Mouse (Mus musculus) heart, embryonic 12.5 days (tissue): ENCODE results near the gene Ackr3. TPM values are rescaled to one million over a fixed set of nuclear protein-coding genes. Genes with fewer than 3 reads are reported as not detected.

Experiments
- ATAC-seq: fragments of 200-750 bp; cut with Nextera tagmentation; 2 replicates; pipeline ENCODE4 v1.8.0; 2017; ENCODE audit warnings: moderate TSS enrichment, moderate library complexity; ENCODE audit not compliant: insufficient number of reproducible peaks, low FRiP score
- H3K27ac ChIP-seq: fragments of 300-500 bp; sonication (generic); 2 replicates; pipeline ENCODE4 v1.5.1; 2016; ENCODE audit warnings: mild to moderate bottlenecking, moderate library complexity; ENCODE audit not compliant: poor library complexity, severe bottlenecking
- H3K27me3 ChIP-seq: fragments of 300-500 bp; sonication (generic); replicated peaks from 2 replicates; pipeline ENCODE4 v1.6.1; 2016; ENCODE audit warnings: mild to moderate bottlenecking, moderate library complexity
- H3K36me3 ChIP-seq: fragments of 300-500 bp; sonication (generic); 2 replicates; pipeline ENCODE4 v1.6.1; 2016; ENCODE audit warnings: mild to moderate bottlenecking, moderate library complexity
- H3K4me1 ChIP-seq: fragments of 300-500 bp; sonication (generic); replicated peaks from 2 replicates; pipeline ENCODE4 v1.6.1; 2016; ENCODE audit warnings: mild to moderate bottlenecking
- H3K4me2 ChIP-seq: fragments of 300-500 bp; sonication (generic); 2 replicates; pipeline ENCODE4 v1.6.1; 2016; ENCODE audit warnings: mild to moderate bottlenecking, moderate library complexity
- H3K4me3 ChIP-seq: fragments of 300-500 bp; sonication (generic); 2 replicates; pipeline ENCODE4 v1.5.1; 2016; ENCODE audit warnings: mild to moderate bottlenecking
- H3K9ac ChIP-seq: fragments of 300-500 bp; sonication (generic); 2 replicates; pipeline ENCODE4 v1.6.1; 2016; ENCODE audit warnings: mild to moderate bottlenecking, moderate library complexity
- H3K9me3 ChIP-seq: fragments of 300-500 bp; sonication (generic); replicated peaks from 2 replicates; pipeline ENCODE4 v1.6.1; 2016; ENCODE audit warnings: mild to moderate bottlenecking, moderate library complexity
- WGBS: fragments of 180-500 bp; shearing (Covaris S2); methylation state at CpG from one replicate; pipeline ENCODE4 v1.1.7; 2016; 5-methylcytosine and 5-hydroxymethylcytosine counted together
- polyA plus RNA-seq: library from polyadenylated mRNA; unstranded; fragments of >200 nt; fragmentation: Nextera tagmentation; extraction: Ambion mirVana; gene quantifications from 2 replicates; pipeline ENCODE4 v1.2.1, GENCODE M21; 2016

Ackr3 gene
- polyA plus RNA-seq, 1 experiment from 2014 or later: 52.2 TPM

GRCm38 (mm10) chr1:90227684-90228322 is 24.0 kb downstream of the Ackr3 start:
- Histone ChIP-seq H3K27ac (peak overlapping the region; percentile 58), H3K27me3 (no peaks in the 10 kb centered on the region), H3K36me3 (no peaks in the 10 kb centered on the region), H3K9me3 (no peaks in the 10 kb centered on the region), H3K4me2 (peak overlapping the region; percentile 51), H3K9ac (no peak overlapping the region), H3K4me1 (peaks cover 49% of the 10 kb centered on the region), H3K4me3 (no peak overlapping the region)
- peak; percentile 82 for ATAC-seq
- WGBS: 12% methylated on average over 12 of the region's 12 CpGs

- Histone ChIP-seq H3K4me3 (no peak overlapping the region), H3K36me3 (no peaks in the 10 kb centered on the region), H3K9ac (no peak overlapping the region), H3K27me3 (no peaks in the 10 kb centered on the region), H3K27ac (peak overlapping the region; percentile 58), H3K4me2 (peak overlapping the region; percentile 51), H3K4me1 (peaks cover 54% of the 10 kb centered on the region), H3K9me3 (no peaks in the 10 kb centered on the region)
- WGBS: 20% methylated on average over 9 of the region's 9 CpGs
- no peak; the same call in 1 of the 2 replicates for ATAC-seq
Measured at GRCm38 (mm10) chr1:90228323-90228697, 24.5 kb downstream of the Ackr3 start.

GRCm38 (mm10) chr1:90230611-90231010 is 26.8 kb downstream of the Ackr3 start:
- no peak overlapping the region for H3K4me3 ChIP-seq
- no peak overlapping the region for H3K4me2 ChIP-seq
- H3K27me3 ChIP-seq: no peaks in the 10 kb centered on the region
- 84% methylated on average over 4 of the region's 4 CpGs for WGBS
- no peaks in the 10 kb centered on the region for H3K36me3 ChIP-seq
- peaks cover 63% of the 10 kb centered on the region for H3K4me1 ChIP-seq
- H3K27ac ChIP-seq: no peak overlapping the region
- ATAC-seq: no peak
- no peak overlapping the region for H3K9ac ChIP-seq
- H3K9me3 ChIP-seq: no peaks in the 10 kb centered on the region

- H3K4me1 ChIP-seq: peaks cover 60% of the 10 kb centered on the region
- no peak overlapping the region for H3K27ac ChIP-seq
- no peak overlapping the region for H3K4me2 ChIP-seq
- 74% methylated on average over 22 of the region's 22 CpGs for WGBS
- no peaks in the 10 kb centered on the region for H3K36me3 ChIP-seq
- no peak overlapping the region for H3K9ac ChIP-seq
- no peak overlapping the region for H3K4me3 ChIP-seq
- H3K27me3 ChIP-seq: no peaks in the 10 kb centered on the region
- ATAC-seq: no peak
- H3K9me3 ChIP-seq: no peaks in the 10 kb centered on the region
Measured at GRCm38 (mm10) chr1:90231591-90232490, 28.1 kb downstream of the Ackr3 start.

- Histone ChIP-seq H3K4me2 (no peak overlapping the region), H3K27me3 (no peaks in the 10 kb centered on the region), H3K4me1 (peaks cover 54% of the 10 kb centered on the region), H3K9ac (no peak overlapping the region), H3K27ac (no peak overlapping the region), H3K9me3 (no peaks in the 10 kb centered on the region), H3K36me3 (no peaks in the 10 kb centered on the region), H3K4me3 (no peak overlapping the region)
- no peak for ATAC-seq
Measured at GRCm38 (mm10) chr1:90232491-90232885, 28.7 kb downstream of the Ackr3 start.

- Histone ChIP-seq H3K9ac (no peak overlapping the region), H3K4me2 (no peak overlapping the region), H3K27me3 (no peaks in the 10 kb centered on the region), H3K36me3 (no peaks in the 10 kb centered on the region), H3K9me3 (no peaks in the 10 kb centered on the region), H3K27ac (no peak overlapping the region), H3K4me1 (peaks cover 39% of the 10 kb centered on the region), H3K4me3 (no peak overlapping the region)
- no peak for ATAC-seq
- WGBS: 55% methylated on average over 11 of the region's 11 CpGs
Measured at GRCm38 (mm10) chr1:90234620-90235054, 30.9 kb downstream of the Ackr3 start.

- Histone ChIP-seq H3K4me1 (peaks cover 54% of the 10 kb centered on the region), H3K36me3 (no peaks in the 10 kb centered on the region), H3K4me2 (no peak overlapping the region), H3K9ac (no peak overlapping the region), H3K9me3 (no peaks in the 10 kb centered on the region), H3K27ac (no peak overlapping the region), H3K4me3 (no peak overlapping the region), H3K27me3 (no peaks in the 10 kb centered on the region)
- ATAC-seq: no peak
- WGBS: 76% methylated on average over 2 of the region's 2 CpGs
Measured at GRCm38 (mm10) chr1:90236640-90237039, 32.9 kb downstream of the Ackr3 start.

- WGBS: 73% methylated on average over 9 of the region's 9 CpGs
- Histone ChIP-seq H3K9ac (no peak overlapping the region), H3K27me3 (no peaks in the 10 kb centered on the region), H3K9me3 (no peaks in the 10 kb centered on the region), H3K4me2 (no peak overlapping the region), H3K36me3 (no peaks in the 10 kb centered on the region), H3K4me1 (peaks cover 61% of the 10 kb centered on the region), H3K27ac (no peak overlapping the region), H3K4me3 (no peak overlapping the region)
- ATAC-seq: no peak
Measured at GRCm38 (mm10) chr1:90238095-90238888, 34.5 kb downstream of the Ackr3 start.

- no peaks in the 10 kb centered on the region for H3K9me3 ChIP-seq
- no peak for ATAC-seq
- H3K9ac ChIP-seq: no peak overlapping the region
- H3K4me3 ChIP-seq: no peak overlapping the region
- H3K4me2 ChIP-seq: peak overlapping the region; percentile 16; the same call in 1 of the 2 replicates
- H3K4me1 ChIP-seq: peaks cover 49% of the 10 kb centered on the region
- 82% methylated on average over 16 of the region's 16 CpGs for WGBS
- no peaks in the 10 kb centered on the region for H3K36me3 ChIP-seq
- no peak overlapping the region for H3K27ac ChIP-seq
- no peaks in the 10 kb centered on the region for H3K27me3 ChIP-seq
Measured at GRCm38 (mm10) chr1:90239336-90240225, 35.8 kb downstream of the Ackr3 start.

GRCm38 (mm10) chr1:90240287-90240686 is 36.5 kb downstream of the Ackr3 start:
- Histone ChIP-seq H3K4me1 (peaks cover 47% of the 10 kb centered on the region), H3K4me3 (no peak overlapping the region), H3K4me2 (no peak overlapping the region; the same call in 1 of the 2 replicates), H3K9me3 (no peaks in the 10 kb centered on the region), H3K27ac (no peak overlapping the region), H3K36me3 (no peaks in the 10 kb centered on the region), H3K27me3 (no peaks in the 10 kb centered on the region), H3K9ac (no peak overlapping the region)
- ATAC-seq: peak; percentile 92
- 22% methylated on average over 4 of the region's 4 CpGs for WGBS
